In genomic region chr1:36054182-36054966, GRCm38 (mm10) we compare ENCODE assay signal across 14 mouse cellular contexts. TPM values are rescaled to one million over a fixed set of nuclear protein-coding genes. Genes with fewer than 3 reads are reported as not detected.
DNase-seq lines count a peak whose midpoint lies in the region; ATAC-seq lines count a peak whose summit lies in the region.
"Had no signal": no experiment of that assay in that cellular context is flagged by ENCODE, and none has a peak within 500 bp of the region (broad histone marks: within the 10 kb centered on the region; RNA-seq: fewer than 3 reads in every experiment).

No protein-coding gene starts in this region.

- no peaks in the 10 kb centered on the region for H3K27me3 ChIP-seq in heart, embryonic 12.5 days (replicated peaks)
- no peaks in the 10 kb centered on the region for H3K27me3 ChIP-seq in liver, embryonic 12.5 days (replicated peaks)
- H3K27me3 ChIP-seq: kidney, embryonic 15.5 days had no signal

- ATAC-seq in heart, embryonic 12.5 days (ENCODE audit: insufficient number of reproducible peaks, low FRiP score), result no peak
- peak; percentile 89 for ATAC-seq in liver, embryonic 12.5 days
- ATAC-seq in CD4-positive, CD25-positive, alpha-beta regulatory T cell, adult 4 months, result no peak
- ATAC-seq: forebrain, embryonic 14.5 days had no signal

- no peak overlapping the region for H3K9ac ChIP-seq in heart, embryonic 12.5 days
- H3K9ac ChIP-seq in liver, embryonic 12.5 days, result no peak overlapping the region; the same call in 1 of the 2 replicates
- H3K9ac ChIP-seq: kidney, embryonic 15.5 days had no signal

- H3K36me3 ChIP-seq in heart, embryonic 12.5 days, result no peaks in the 10 kb centered on the region
- no peaks in the 10 kb centered on the region for H3K36me3 ChIP-seq in liver, embryonic 12.5 days
- H3K36me3 ChIP-seq: kidney, embryonic 15.5 days; midbrain, embryonic 10.5 days had no signal

- DNase-seq in heart, postnatal 4 days, result peak; percentile 0
- peak; percentile 8 for DNase-seq in urinary bladder, adult 2 months (ENCODE audit: low spot score)
- DNase-seq in urinary bladder, postnatal 36 days (ENCODE audit: low spot score in 2 of 2), result no peak
- DNase-seq in testis, postnatal 14 days (ENCODE audit: low spot score), result peak; percentile 17
- DNase-seq in Muller cell, postnatal 12 days (ENCODE audit: inconsistent ontology term), result no peak
- DNase-seq: adrenal gland, postnatal 36 days; cerebellum, adult 18-20 months; lung, adult 2 months had no signal

- peaks cover 5% of the 10 kb centered on the region for H3K4me1 ChIP-seq in heart, embryonic 12.5 days (replicated peaks)
- H3K4me1 ChIP-seq in liver, embryonic 12.5 days, result peaks cover 20% of the 10 kb centered on the region

- H3K9me3 ChIP-seq in heart, embryonic 12.5 days (replicated peaks), result no peaks in the 10 kb centered on the region
- H3K9me3 ChIP-seq in liver, embryonic 12.5 days (replicated peaks), result no peaks in the 10 kb centered on the region
- H3K9me3 ChIP-seq: kidney, embryonic 15.5 days; midbrain, embryonic 10.5 days had no signal

- H3K4me3 ChIP-seq in heart, embryonic 12.5 days, result no peak overlapping the region
- H3K4me3 ChIP-seq in liver, embryonic 12.5 days, result no peak overlapping the region
- H3K4me3 ChIP-seq: kidney, embryonic 15.5 days; midbrain, embryonic 10.5 days had no signal

- 73% methylated on average over 9 of the region's 9 CpGs for WGBS in heart, embryonic 12.5 days
- 32% methylated on average over 9 of the region's 9 CpGs for WGBS in liver, embryonic 12.5 days (ENCODE audit: insufficient replicate concordance)

- no peak overlapping the region for H3K27ac ChIP-seq in heart, embryonic 12.5 days (ENCODE audit: poor library complexity, severe bottlenecking)
- H3K27ac ChIP-seq in liver, embryonic 12.5 days, result peak overlapping the region; percentile 60; the same call in 1 of the 2 replicates
- H3K27ac ChIP-seq: kidney, embryonic 15.5 days; midbrain, embryonic 10.5 days had no signal

- no peak overlapping the region for H3K4me2 ChIP-seq in heart, embryonic 12.5 days
- peak overlapping the region; percentile 32 for H3K4me2 ChIP-seq in liver, embryonic 12.5 days
- H3K4me2 ChIP-seq: kidney, embryonic 15.5 days had no signal

RNA-seq across cellular contexts. Expression of gene Hs6st1, which starts 13.8 kb away (rescaled TPM):
- total RNA-seq in heart, postnatal 4 days (2021), result 10 to 100 TPM; 30.0 to 33.3 TPM
- 13.0 and 15.3 TPM in 2 replicates for polyA plus RNA-seq in heart, embryonic 12.5 days (2016; fragmentation: Nextera tagmentation; extraction: Ambion mirVana)
- 29.0 and 30.1 TPM in 2 replicates for polyA plus RNA-seq in urinary bladder, adult 2 months (2012; rRNA removed)
- polyA plus RNA-seq in liver, embryonic 12.5 days (2016; fragmentation: Nextera tagmentation; extraction: Ambion mirVana), result 21.9 and 23.6 TPM in 2 replicates
- polyA plus RNA-seq in CD4-positive, CD25-positive, alpha-beta regulatory T cell, adult 4 months (2017; shearing (Covaris generic)), result 1 to 10 TPM; 4.3 to 4.7 TPM

Comparison
In these comparisons a context has a peak if more than half of its experiments do, and no peak if none do; other contexts are left out.
1. DNase-seq: peak in heart, postnatal 4 days (single experiment), urinary bladder, adult 2 months (single experiment) and testis, postnatal 14 days (single experiment); none in urinary bladder, postnatal 36 days (0 of 2) and Muller cell, postnatal 12 days (single experiment).